Mouse (Mus musculus) spleen, postnatal 36 days (tissue): ENCODE measurements around the gene Olfr424.

Source experiments
- DNase-seq, 2 experiments: peaks; one replicate each; pipeline ENCODE4 v3.0.0; 2022; ENCODE audit warnings: low spot score in 2 of 2, mixed read lengths in 1 of 2

The Olfr424 gene

GRCm38 (mm10) chr1:174131217-174131616 lies at the start of gene Olfr424:
Gene Olfr424, plus strand, starts transcription at chr1:174131517.
- no peak for DNase-seq

DNA sequence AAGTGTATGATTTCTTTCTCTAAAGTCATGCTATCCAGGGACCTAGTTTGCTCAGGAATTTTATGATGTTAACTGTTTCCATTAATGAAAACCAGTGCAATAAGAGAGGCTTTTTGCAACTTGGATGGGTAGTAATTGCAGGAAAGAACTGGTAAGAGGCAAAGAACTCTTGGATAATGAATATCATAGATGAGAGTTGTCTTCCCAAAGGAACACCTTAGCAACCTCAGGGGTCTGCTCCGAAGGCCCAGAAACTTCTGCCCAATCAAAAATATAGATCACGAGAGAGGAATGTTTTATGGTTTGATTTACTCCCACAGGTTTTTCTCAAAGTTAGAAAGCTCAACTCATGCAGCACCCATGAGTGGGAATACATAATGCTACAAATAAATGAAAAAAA lies 47.3 kb upstream of the Olfr424 start, which contains the start of gene Olfr429:
TSS of gene Olfr429 (plus strand) at position 301 of the 400 bp plus-strand sequence.
- no peak for DNase-seq

- no peak for DNase-seq
These were observed 34.7 kb upstream of the Olfr424 start, which contains the start of gene Olfr427 for GRCm38 (mm10) chr1:174096591-174096990. Gene Olfr427, plus strand, starts transcription at chr1:174096891.

- DNase-seq: no peak
These were observed 27.6 kb upstream of the Olfr424 start for GRCm38 (mm10) chr1:174103735-174104134.

GRCm38 (mm10) chr1:174121062-174121461 lies 10.3 kb upstream of the Olfr424 start, which contains the start of gene Olfr231:
Gene Olfr231, minus strand, starts transcription at chr1:174121162.
- DNase-seq: no peak

- no peak for DNase-seq
These were observed 682 bp downstream of the Olfr424 start for GRCm38 (mm10) chr1:174131999-174132398.

DNA sequence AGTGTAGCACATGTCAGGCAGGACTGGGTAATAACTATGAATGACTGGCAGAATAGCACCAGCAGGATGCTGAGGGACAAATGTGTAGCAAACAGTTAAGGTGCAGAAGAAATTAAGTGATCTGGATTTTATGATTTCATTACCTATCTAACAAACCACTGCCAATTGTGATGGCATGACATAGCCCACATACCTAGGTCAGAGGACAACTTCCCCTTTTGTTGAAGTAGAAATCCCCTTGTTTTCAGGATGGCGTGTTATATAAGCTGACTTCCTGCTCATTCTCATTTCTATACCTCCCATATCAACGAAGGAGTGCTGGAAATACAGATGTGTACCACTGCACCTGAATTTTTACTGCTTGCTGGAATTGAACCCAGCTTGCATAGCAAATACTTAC lies 10.1 kb downstream of the Olfr424 start:
- DNase-seq: peak in 1 of 2 experiments; percentile 5

DNA sequence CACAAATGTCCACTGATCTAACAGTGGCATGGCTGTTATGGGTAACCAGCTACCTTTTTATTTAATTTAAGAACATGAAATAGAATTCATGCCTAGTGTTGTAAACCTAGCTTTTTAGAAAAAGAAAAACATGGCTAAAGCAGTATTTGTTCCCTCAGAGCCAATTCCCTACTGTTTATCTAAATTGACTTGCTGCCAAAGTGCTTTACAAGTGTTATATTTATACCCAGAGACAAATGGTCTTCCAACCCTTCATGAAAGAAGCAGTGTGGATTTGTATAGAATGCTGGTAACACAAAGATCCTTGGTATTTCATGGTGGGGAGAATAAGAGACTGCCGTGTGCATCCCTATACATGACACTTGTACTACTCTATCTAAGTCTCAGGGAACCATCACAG lies 15.4 kb downstream of the Olfr424 start:
- no peak for DNase-seq

DNA sequence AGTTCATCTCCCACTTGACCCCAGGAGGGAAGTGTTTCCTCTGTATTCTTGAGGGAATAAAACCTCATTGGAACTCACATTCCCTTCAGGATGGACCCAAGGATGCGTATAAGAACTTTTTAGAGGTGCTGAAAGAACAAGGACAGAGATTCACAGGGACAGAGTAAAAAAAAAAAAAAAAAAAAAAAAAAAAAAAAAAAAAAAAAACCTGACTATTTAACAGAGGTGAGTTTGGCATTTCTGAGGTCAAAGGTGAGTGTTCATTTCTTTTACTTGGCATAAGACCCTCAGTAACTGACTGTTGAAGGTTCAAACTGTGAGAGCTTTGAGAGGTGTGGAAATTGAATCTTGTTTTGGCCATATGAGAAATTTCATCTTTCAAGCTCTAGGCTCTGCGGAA lies 18.0 kb downstream of the Olfr424 start:
- no peak for DNase-seq

DNA sequence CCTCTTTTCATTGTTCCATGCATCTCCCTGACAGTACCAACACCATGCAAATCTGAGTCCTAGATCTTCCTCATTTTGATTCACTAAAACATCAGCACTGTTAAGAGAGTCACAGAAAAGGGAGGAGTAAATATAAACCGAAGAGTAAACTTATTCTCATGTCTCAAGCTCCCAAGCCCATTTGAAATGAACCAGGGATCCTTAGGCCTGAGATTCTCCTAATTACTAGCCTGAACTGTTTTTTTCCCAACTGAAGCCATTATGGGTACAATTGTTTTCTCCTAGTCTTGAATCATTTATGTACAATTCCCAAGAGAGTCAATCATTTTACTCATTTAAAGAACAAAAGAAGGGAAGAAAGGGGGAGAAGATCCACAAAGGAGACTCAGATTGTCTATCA lies 24.0 kb downstream of the Olfr424 start, which contains the start of gene Olfr420:
TSS of gene Olfr420 (plus strand) at position 301 of the 400 bp plus-strand sequence.
- DNase-seq: no peak

- DNase-seq: no peak
These were observed 26.3 kb downstream of the Olfr424 start for GRCm38 (mm10) chr1:174157622-174158021.

DNA sequence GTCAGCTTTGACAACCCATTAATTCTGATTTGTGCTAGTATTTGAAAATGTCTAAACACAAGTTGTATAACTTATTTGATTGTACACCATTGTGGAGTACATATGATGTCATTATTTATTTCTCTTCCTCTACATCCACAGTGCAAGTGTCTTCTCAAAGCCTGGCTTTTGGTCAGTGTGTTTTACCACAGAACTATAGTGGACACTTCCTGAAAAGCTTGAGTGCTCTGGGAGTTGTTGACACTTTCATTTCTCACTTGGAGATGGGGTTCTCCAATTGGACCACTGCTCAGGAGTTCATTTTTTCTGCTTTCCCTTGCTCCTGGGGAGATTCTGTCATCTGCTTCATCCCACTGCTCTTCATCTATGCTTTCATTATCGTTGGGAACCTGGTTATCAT lies 27.2 kb downstream of the Olfr424 start:
- no peak for DNase-seq

DNA sequence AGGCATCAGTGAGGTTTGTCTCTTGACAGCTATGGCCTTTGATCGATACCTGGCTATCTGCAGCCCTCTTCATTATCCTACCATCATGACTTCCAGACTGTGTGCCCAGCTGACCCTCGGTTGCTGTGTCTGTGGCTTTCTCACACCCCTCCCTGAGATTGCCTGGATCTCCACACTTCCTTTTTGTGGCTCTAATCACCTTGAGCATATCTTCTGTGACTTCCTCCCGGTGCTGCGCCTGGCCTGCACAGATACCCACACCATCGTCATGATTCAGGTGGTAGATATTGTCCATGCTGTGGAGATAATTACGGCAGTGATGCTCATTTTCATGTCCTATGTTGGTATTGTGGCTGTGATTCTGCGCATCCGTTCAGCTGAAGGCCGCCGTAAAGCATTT lies 27.8 kb downstream of the Olfr424 start:
- no peak for DNase-seq

DNA sequence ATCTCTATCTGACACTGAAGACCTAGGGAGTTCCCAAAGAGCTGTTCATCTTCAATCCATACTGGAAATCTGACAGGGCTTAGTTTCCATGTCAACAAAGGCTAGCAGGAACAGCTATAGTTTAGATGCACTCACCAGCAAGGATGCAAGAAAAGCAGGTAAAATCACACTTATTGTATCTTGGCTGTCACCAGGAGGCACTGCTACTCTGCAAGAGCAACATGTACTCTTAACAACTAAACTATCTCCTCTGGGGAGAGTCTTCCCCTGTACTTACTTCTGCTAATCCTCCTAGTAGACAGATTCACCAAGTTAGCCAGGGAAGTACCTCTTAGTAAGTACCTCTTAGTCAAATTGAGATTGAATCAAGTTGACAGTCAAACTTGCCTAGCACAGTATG lies 37.7 kb downstream of the Olfr424 start:
- DNase-seq: no peak

DNA sequence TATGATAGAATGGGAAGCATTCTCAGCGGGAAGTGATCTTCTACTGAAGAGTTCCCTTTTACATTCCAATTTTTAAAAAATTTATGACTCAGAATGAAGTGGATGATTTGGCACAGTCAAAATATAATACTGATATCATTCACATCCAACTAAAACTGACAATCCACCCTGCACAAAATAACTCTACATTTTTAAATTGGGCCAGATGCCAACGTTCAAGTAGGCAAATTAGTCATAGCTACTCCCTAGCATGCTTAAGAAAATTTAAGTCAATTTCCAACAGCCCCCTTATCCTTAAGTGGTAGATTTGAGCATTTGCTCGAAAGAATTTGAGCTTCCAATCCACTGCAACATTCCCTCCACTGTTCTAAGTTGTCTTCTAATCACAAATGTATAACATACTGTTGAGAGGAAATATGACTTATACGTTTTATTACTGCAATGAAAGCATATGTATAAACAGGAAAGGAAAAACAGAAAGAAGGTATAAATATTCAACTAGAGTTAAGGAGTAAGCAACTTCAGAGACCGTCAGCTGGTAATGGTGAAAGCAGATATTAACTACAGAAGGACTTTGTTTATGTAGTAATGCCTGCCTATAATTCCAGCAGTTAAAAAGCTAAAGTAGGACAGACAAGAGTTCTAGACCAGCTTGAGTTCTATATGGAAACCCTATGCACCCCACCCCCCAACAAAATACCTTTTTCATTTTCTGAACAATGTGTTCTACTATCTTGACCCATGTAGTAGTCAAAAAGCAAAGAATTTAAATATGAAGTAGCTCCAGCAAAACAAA lies 39.6 kb downstream of the Olfr424 start:
- no peak for DNase-seq

GRCm38 (mm10) chr1:174171537-174171936 lies 40.2 kb downstream of the Olfr424 start:
- peak; percentile 62 to 81 for DNase-seq

GRCm38 (mm10) chr1:174172605-174173004 lies 41.3 kb downstream of the Olfr424 start, which contains the start of gene Spta1:
Gene Spta1, plus strand, starts transcription at chr1:174172776.
- peak; percentile 30 to 61 for DNase-seq
